Mouse (Mus musculus) bone marrow macrophage, adult 2 months (primary cell): ENCODE measurements around the gene Prss16.
"Not testable (repeated sequence)": the region's sequence is repeated elsewhere in the genome, so short reads cannot be mapped to it uniquely, and the experiment has no call there.

ENCODE experiments used
- CTCF ChIP-seq: IDR thresholded peaks from 2 replicates; pipeline ENCODE4 v1.5.1; 2012; ENCODE audit warnings: low read depth, mild to moderate bottlenecking, low read length, moderate library complexity
- POLR2A ChIP-seq: IDR thresholded peaks from 2 replicates; pipeline ENCODE4 v1.6.1; 2012; ENCODE audit warnings: mild to moderate bottlenecking, low read depth, low read length, borderline replicate concordance

DNA sequence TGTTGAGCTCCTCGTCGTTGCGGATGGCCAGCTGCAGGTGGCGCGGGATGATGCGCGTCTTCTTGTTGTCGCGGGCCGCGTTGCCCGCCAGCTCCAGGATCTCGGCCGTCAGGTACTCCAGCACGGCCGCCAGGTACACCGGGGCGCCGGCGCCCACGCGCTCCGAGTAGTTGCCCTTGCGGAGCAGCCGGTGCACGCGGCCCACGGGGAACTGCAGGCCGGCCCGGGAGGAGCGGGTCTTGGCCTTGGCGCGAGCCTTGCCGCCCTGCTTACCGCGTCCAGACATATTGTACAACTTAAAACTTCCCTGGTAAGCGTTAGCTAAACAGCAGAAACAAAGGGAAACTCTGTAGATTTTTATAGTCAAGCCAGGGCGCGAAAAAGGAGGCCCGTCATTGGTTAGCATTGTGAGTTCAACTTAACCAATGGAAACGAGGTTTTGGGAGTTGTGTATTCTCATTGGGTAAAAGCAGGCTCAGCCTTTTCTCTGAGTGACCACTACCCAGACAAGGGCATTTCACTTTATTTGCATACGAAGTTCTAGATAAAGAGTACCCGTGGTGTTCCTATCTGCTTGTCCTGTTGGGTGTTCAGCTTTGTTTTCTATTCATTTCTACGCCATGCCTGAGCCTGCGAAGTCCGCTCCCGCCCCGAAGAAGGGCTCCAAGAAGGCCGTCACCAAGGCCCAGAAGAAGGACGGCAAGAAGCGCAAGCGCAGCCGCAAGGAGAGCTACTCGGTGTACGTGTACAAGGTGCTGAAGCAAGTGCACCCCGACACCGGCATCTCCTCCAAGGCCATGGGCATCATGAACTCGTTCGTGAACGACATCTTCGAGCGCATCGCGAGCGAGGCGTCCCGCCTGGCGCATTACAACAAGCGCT, 26.0 kb upstream of the Prss16 start, which contains the start of the genes Hist1h2ah and Hist1h2bk:
- TF ChIP-seq CTCF, POLR2A: not testable (repeated sequence)
